Mouse (Mus musculus) subcutaneous adipose tissue, adult 2 months (tissue): ENCODE measurements around the gene Anxa6. TPM values are rescaled to one million over a fixed set of nuclear protein-coding genes. Genes with fewer than 3 reads are reported as not detected.

Experiments
- polyA plus RNA-seq: library from polyadenylated mRNA; depleted of rRNA; stranded (reverse); fragments of >200 nt; gene quantifications from 2 replicates; pipeline ENCODE4 v1.2.3, GENCODE M21; 2012; ENCODE audit warnings: low replicate concordance; rRNA removed

Anxa6 gene
- polyA plus RNA-seq: 378 and 412 TPM in 2 replicates

DNA sequence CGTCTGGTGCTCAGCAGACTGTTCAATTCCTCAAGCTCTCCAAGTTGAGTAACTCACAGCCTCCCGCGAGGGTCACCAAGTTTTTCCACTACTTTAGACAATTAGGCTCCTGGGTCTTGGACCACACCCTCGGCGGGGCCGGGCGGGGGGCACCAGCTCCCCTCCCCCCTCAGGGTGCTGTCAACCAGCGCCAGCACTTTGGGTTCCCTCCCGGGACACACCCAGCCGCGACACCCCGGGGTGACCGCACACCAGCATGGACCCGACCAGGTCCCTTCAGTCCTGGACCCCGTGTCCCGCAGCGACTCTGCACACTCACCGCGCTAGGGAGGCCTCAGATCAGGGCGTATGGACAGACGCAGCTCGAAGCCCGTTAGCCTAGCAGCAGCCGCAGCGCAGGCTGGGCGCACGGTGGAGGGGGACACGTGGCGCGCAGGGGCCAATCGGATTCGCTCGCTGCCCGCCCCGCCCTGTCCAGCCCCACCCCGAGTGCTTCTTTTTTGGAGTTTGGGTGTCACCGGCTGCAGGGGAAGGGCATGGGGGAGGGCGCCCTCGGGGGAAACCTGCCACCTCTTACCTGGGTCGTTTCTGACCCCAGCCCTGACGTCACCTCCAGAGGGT is at the start of gene Anxa6:
Gene Anxa6 (minus strand): TSS at position 406 of the 621 bp plus-strand sequence.

DNA sequence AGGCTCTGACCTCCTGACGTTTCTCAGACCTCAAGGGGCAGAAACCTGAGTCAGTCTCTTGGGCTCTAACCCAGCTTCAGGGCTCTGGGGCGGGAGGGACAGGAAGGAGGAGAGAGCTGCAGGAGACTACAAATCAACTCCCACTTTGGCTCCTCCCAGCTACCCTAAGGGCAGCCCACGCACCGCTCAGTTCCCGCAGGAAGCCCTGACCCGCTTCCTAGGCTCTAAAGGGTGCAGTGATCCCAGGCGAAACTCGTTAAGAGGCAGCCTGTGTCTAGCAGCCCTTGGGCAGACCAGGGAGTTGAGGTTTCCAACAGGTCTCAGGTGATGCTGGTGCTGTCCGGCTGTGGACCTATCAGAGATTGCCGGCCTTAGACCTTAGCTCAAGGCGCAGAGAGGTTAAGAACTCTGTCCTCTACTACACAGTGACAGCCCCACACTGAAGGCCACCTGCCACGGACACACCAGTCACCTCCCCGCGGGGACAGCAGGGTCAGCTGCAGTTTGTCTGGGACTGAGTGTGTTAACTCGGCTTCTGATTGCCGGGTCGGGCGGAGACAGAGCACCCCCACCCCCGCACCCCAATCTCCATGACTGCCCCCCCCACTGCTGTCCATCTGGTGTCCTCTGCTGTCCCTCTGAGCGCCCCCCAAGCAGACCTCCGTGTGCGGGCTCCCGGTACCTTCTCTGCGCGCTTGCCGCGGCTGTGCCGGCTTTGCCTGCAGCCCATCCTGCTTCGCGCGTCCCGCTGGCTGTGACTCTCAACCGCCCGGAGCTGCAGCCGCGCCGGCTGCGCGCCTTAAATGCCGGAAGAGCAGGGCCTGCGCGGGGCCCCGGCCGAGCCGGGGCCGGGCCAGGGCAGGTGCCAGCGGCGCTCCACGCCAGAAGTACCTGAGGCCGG is 44.3 kb upstream of the Anxa6 start, which contains the start of gene Ccdc69:
Gene Ccdc69 (minus strand): TSS at position 801 of the 901 bp plus-strand sequence.

GRCm38 (mm10) chr11:54962810-54963209 is 70.4 kb downstream of the Anxa6 start, which contains the start of gene Tnip1:
Gene Tnip1 (minus strand): TSS chr11:54962917.

Other genes with a start within 250 kb of the Anxa6 start
- gene Cdc42se2, start 245.8 kb downstream of the Anxa6 start, polyA plus RNA-seq: 36.7 and 43.0 TPM in 2 replicates
- gene Lyrm7, start 172.5 kb downstream of the Anxa6 start, polyA plus RNA-seq: 1.7 and 3.4 TPM in 2 replicates
- gene Hint1, start 167.1 kb downstream of the Anxa6 start, polyA plus RNA-seq: 263 and 469 TPM in 2 replicates
- 160 and 332 TPM in 2 replicates for gene Gpx3, start 131.0 kb downstream of the Anxa6 start, polyA plus RNA-seq
- gene Tnip1, start 70.5 kb downstream of the Anxa6 start, polyA plus RNA-seq: 36.3 and 38.0 TPM in 2 replicates
- 13.3 and 14.6 TPM in 2 replicates for gene Ccdc69, start 44.7 kb upstream of the Anxa6 start, polyA plus RNA-seq
- 108 and 171 TPM in 2 replicates for gene Gm2a, start 64.7 kb upstream of the Anxa6 start, polyA plus RNA-seq
- gene Slc36a3, start 118.3 kb upstream of the Anxa6 start, polyA plus RNA-seq: 0.10 TPM in 1 of 2 replicates, not detected in the other
- 201 and 465 TPM in 2 replicates for gene Slc36a2, start 151.6 kb upstream of the Anxa6 start, polyA plus RNA-seq
- gene Slc36a1, start 170.9 kb upstream of the Anxa6 start, polyA plus RNA-seq: 17.5 and 21.3 TPM in 2 replicates